In the genomic region with DNA sequence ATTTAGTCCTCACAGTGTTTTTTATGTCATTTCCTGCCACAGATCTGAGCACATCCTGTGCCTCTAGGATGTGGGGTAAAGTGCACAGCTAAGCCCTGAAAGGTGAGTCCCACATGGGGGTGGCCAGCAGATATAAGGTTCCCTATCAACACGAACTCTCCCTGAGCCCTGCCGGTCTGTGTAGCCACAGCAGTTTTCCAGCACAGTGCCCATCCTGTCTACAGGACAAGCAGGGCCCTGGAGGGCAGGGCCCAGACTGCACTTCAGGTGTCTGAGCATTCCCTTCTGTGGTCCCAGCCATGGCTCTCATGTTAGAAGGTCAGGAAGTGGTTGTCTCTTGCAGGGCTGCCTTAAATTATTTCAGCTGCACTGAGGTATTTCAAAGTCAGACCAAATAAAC, we compare ENCODE assay signal across 12 mouse cellular contexts.
A peak's percentile ranks its signal among the peaks of the same experiment; 100 is the strongest.
DNase-seq lines count a peak whose midpoint lies in the region; ATAC-seq and TF ChIP-seq lines count a peak whose summit lies in the region.
"Had no signal": no experiment of that assay in that cellular context is flagged by ENCODE, and none has a peak within 500 bp of the region (broad histone marks: within the 10 kb centered on the region; RNA-seq: fewer than 3 reads in every experiment).

No protein-coding gene starts in this region.

- TF ChIP-seq CTCF in heart, postnatal 0 days (IDR thresholded peaks at IDR 0.05; ENCODE audit: low read depth), result no peak
- TF ChIP-seq CTCF in heart, adult 2 months (IDR thresholded peaks at IDR 0.05), result no peak
- no peak for TF ChIP-seq CTCF in small intestine, adult 2 months (IDR thresholded peaks at IDR 0.05; ENCODE audit: extremely low read depth, insufficient read length, insufficient replicate concordance, low read depth, low read length)

- H3K79me2 ChIP-seq in heart, adult 2 months (replicated peaks; ENCODE audit: control insufficient read depth, insufficient read depth, low read length), result no peaks in the 10 kb centered on the region

- no peak overlapping the region for H3K4me3 ChIP-seq in heart, postnatal 0 days (ENCODE audit: low read depth, low read length)
- no peak overlapping the region for H3K4me3 ChIP-seq in heart, adult 2 months
- no peak overlapping the region for H3K4me3 ChIP-seq in small intestine, adult 2 months (ENCODE audit: low read depth, low read length)
- no peak overlapping the region for H3K4me3 ChIP-seq in intestine, embryonic 15.5 days (replicated peaks)

- no peak overlapping the region for H3K4me2 ChIP-seq in heart, postnatal 0 days (ENCODE audit: low read depth, low read length)
- H3K4me2 ChIP-seq in intestine, embryonic 15.5 days (replicated peaks), result no peak overlapping the region

- TF ChIP-seq POLR2A in heart, adult 2 months (IDR thresholded peaks at IDR 0.05; ENCODE audit: insufficient read depth, low read depth, low read length), result no peak
- no peak for TF ChIP-seq POLR2A in small intestine, adult 2 months (IDR thresholded peaks at IDR 0.05; ENCODE audit: low read depth, low read length)

- peak overlapping the region; percentile 20; the same call in 1 of the 2 replicates for H3K27ac ChIP-seq in heart, postnatal 0 days (ENCODE audit: low read depth)
- H3K27ac ChIP-seq in heart, adult 2 months, result no peak overlapping the region
- peak overlapping the region; percentile 64 for H3K27ac ChIP-seq in small intestine, adult 2 months (ENCODE audit: insufficient read depth, low read depth, low read length)
- H3K27ac ChIP-seq in intestine, embryonic 15.5 days, result no peak overlapping the region

- no peaks in the 10 kb centered on the region for H3K9me3 ChIP-seq in heart, postnatal 0 days (replicated peaks; ENCODE audit: control insufficient read depth, low read length)
- H3K9me3 ChIP-seq in intestine, embryonic 15.5 days, result peaks cover 3% of the 10 kb centered on the region; the same call in 1 of the 2 replicates

- no peaks in the 10 kb centered on the region for H3K27me3 ChIP-seq in heart, postnatal 0 days (ENCODE audit: control insufficient read depth, insufficient read depth, low read length)
- no peaks in the 10 kb centered on the region for H3K27me3 ChIP-seq in heart, adult 2 months (ENCODE audit: control insufficient read depth, insufficient read depth, low read length)
- no peaks in the 10 kb centered on the region for H3K27me3 ChIP-seq in small intestine, adult 2 months (ENCODE audit: control insufficient read depth, insufficient read depth, low read length)
- H3K27me3 ChIP-seq in intestine, embryonic 15.5 days (replicated peaks), result no peaks in the 10 kb centered on the region
- H3K27me3 ChIP-seq: CH12.LX had no signal

- WGBS in heart, postnatal 0 days, result 40% methylated on average over 2 of the region's 2 CpGs
- WGBS in heart, adult 2 months, result 28% methylated on average over 2 of the region's 2 CpGs
- 32% methylated on average over 2 of the region's 2 CpGs for WGBS in small intestine, adult 2 months
- 34% methylated on average over 2 of the region's 2 CpGs for WGBS in intestine, embryonic 15.5 days

- peak; percentile 15; the same call in 1 of the 2 replicates for ATAC-seq in heart, postnatal 0 days (ENCODE audit: insufficient read depth, low read depth)
- ATAC-seq in granulocyte monocyte progenitor cell, adult 5-6 weeks (replicated peaks; ENCODE audit: poor library complexity, severe bottlenecking), result peak; percentile 39
- no peak for ATAC-seq in intestine, embryonic 15.5 days

- no peak for TF ChIP-seq EP300 in heart, postnatal 0 days (IDR thresholded peaks at IDR 0.05; ENCODE audit: low read depth)
- no peak for TF ChIP-seq EP300 in heart, adult 2 months (IDR thresholded peaks at IDR 0.05; ENCODE audit: insufficient read depth, low read depth, low read length)

- H3K9ac ChIP-seq in heart, postnatal 0 days (replicated peaks; ENCODE audit: low read depth, low read length), result no peak overlapping the region
- no peak overlapping the region for H3K9ac ChIP-seq in heart, adult 2 months (ENCODE audit: low read depth, low read length)
- H3K9ac ChIP-seq in intestine, embryonic 15.5 days, result no peak overlapping the region

- DNase-seq in heart, postnatal 0 days (ENCODE audit: low spot score), result no peak
- no peak for DNase-seq in heart, adult 2 months
- peak; percentile 80 for DNase-seq in CD4-positive helper T cell, adult 2 months (ENCODE audit: low read depth, low spot score)
- no peak for DNase-seq in layer of hippocampus, postnatal 14 days (ENCODE audit: low spot score in 2 of 2)
- no peak for DNase-seq in cerebellum, postnatal 36 days
- DNase-seq: kidney, postnatal 10 days; left cerebral cortex, postnatal 4 days; right cerebral cortex, postnatal 14 days had no signal

- H3K36me3 ChIP-seq in heart, postnatal 0 days (replicated peaks; ENCODE audit: control insufficient read depth, insufficient read depth, low read length), result no peaks in the 10 kb centered on the region
- no peaks in the 10 kb centered on the region for H3K36me3 ChIP-seq in heart, adult 2 months (ENCODE audit: control insufficient read depth, insufficient read depth, low read length)
- no peaks in the 10 kb centered on the region for H3K36me3 ChIP-seq in small intestine, adult 2 months (ENCODE audit: control insufficient read depth, insufficient read depth, low read length)
- no peaks in the 10 kb centered on the region for H3K36me3 ChIP-seq in intestine, embryonic 15.5 days

- H3K4me1 ChIP-seq in heart, postnatal 0 days (ENCODE audit: control insufficient read depth, insufficient read depth), result peaks cover 16% of the 10 kb centered on the region
- no peaks in the 10 kb centered on the region for H3K4me1 ChIP-seq in heart, adult 2 months (ENCODE audit: control insufficient read depth, insufficient read depth, low read length)
- peaks cover 2% of the 10 kb centered on the region; the same call in 1 of the 2 replicates for H3K4me1 ChIP-seq in small intestine, adult 2 months (ENCODE audit: control insufficient read depth, insufficient read depth, insufficient read length, low read length)
- H3K4me1 ChIP-seq in intestine, embryonic 15.5 days (replicated peaks), result 0 out of 2 replicates have a peak, but pooled peaks cover 2% of the 10 kb centered on the region

- intact Hi-C loops in heart, adult 2 months (cut with DNase I), result no loop called here

Comparison
In these comparisons a context has a peak if more than half of its experiments do, and no peak if none do; other contexts are left out.
1. H3K27ac ChIP-seq: peak in heart, postnatal 0 days (single experiment) and small intestine, adult 2 months (single experiment); none in heart, adult 2 months (single experiment) and intestine, embryonic 15.5 days (single experiment).